In genomic region chr4:64260188-64260444, GRCm38 (mm10) we compare ENCODE assay signal across 19 mouse cellular contexts.
"Had no signal": no experiment of that assay in that cellular context is flagged by ENCODE, and none has a peak within 500 bp of the region (broad histone marks: within the 10 kb centered on the region; RNA-seq: fewer than 3 reads in every experiment).

No protein-coding gene starts in this region.

- DNase-seq: kidney, postnatal 10 days; kidney, postnatal 36 days; layer of hippocampus, postnatal 36 days; liver, embryonic 13.5 days; lung, adult 2 months; lung, postnatal 14 days; lung, postnatal 4 days; right cerebral cortex, adult 18-20 months; right cerebral cortex, postnatal 14 days; right cerebral cortex, postnatal 4 days; thymus, adult 2 months; thymus, postnatal 14 days; thymus, postnatal 4 days had no signal

- H3K27ac ChIP-seq: kidney, embryonic 15.5 days; left cerebral cortex, adult 2 months; liver, embryonic 13.5 days; midbrain, embryonic 12.5 days; neural tube, embryonic 15.5 days; stomach, postnatal 0 days had no signal

- H3K4me3 ChIP-seq: kidney, embryonic 15.5 days; left cerebral cortex, adult 2 months; liver, embryonic 13.5 days; midbrain, embryonic 12.5 days; myocyte; neural tube, embryonic 15.5 days had no signal

- H3K9ac ChIP-seq: kidney, embryonic 15.5 days; liver, embryonic 13.5 days; midbrain, embryonic 12.5 days; neural tube, embryonic 15.5 days had no signal

- H3K4me1 ChIP-seq: liver, embryonic 13.5 days; midbrain, embryonic 12.5 days; neural tube, embryonic 15.5 days had no signal

- H3K4me2 ChIP-seq: kidney, embryonic 15.5 days; liver, embryonic 13.5 days; midbrain, embryonic 12.5 days; neural tube, embryonic 15.5 days had no signal

- H3K9me3 ChIP-seq: kidney, embryonic 15.5 days; liver, embryonic 13.5 days; midbrain, embryonic 12.5 days; neural tube, embryonic 15.5 days had no signal

- H3K36me3 ChIP-seq: kidney, embryonic 15.5 days; liver, embryonic 13.5 days; midbrain, embryonic 12.5 days; neural tube, embryonic 15.5 days had no signal

- H3K27me3 ChIP-seq: kidney, embryonic 15.5 days; liver, embryonic 13.5 days; midbrain, embryonic 12.5 days; neural tube, embryonic 15.5 days had no signal
